In the genomic region with DNA sequence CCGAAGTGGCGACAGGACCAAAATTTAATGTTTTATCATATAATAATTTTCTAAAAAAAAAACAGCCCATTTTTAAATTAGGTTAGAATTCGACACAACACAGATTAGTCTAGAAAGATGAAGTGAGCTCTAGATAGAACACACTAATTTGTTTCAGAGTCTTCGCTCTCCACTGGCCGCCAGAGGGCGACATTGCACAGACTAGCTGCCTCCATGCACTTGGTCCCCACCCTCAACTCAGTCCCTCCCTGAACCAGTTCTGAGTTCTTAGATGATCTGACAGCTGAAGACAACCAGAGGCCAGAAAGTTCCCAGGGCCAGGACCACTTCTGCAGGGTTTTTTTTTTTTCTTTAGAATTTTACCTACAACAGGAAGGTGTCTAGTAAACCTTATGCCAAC, we compare ENCODE assay signal across 7 mouse cellular contexts.
DNase-seq lines count a peak whose midpoint lies in the region; ATAC-seq and TF ChIP-seq lines count a peak whose summit lies in the region.
"Not testable (repeated sequence)": the region's sequence is repeated elsewhere in the genome, so short reads cannot be mapped to it uniquely, and the experiment has no call there.

No protein-coding gene starts in this region.

- TF ChIP-seq POLR2A in thymus, adult 2 months (IDR thresholded peaks at IDR 0.05; ENCODE audit: control insufficient read depth, extremely low read depth, insufficient read depth, low read length, poor library complexity), result not testable (repeated sequence)

- intact Hi-C loops in left cerebral cortex, adult 2 months (cut with DNase I), result not testable (repeated sequence)

- not testable (repeated sequence) for H3K27me3 ChIP-seq in intestine, postnatal 0 days (replicated peaks; ENCODE audit: control insufficient read depth, insufficient read depth, low read length); thymus, adult 2 months (ENCODE audit: control insufficient read depth, insufficient read depth, low read length)

- not testable (repeated sequence) for H3K27ac ChIP-seq in intestine, postnatal 0 days (ENCODE audit: low read depth, low read length); left cerebral cortex, adult 2 months; thymus, adult 2 months (ENCODE audit: control insufficient read depth, insufficient read depth, low read length)

- TF ChIP-seq CTCF in intestine, postnatal 0 days (IDR thresholded peaks at IDR 0.05; ENCODE audit: low read depth), result peak; percentile 38
- peak; percentile 18 for TF ChIP-seq CTCF in left cerebral cortex, adult 2 months (IDR thresholded peaks at IDR 0.05)
- TF ChIP-seq CTCF in thymus, adult 2 months (IDR thresholded peaks at IDR 0.05; ENCODE audit: borderline replicate concordance, control insufficient read depth, extremely low read depth, insufficient read depth, low read length, poor library complexity), result not testable (repeated sequence)

- 34% methylated on average over 6 of the region's 6 CpGs for WGBS in intestine, postnatal 0 days
- 30% methylated on average over 6 of the region's 6 CpGs for WGBS in thymus, adult 2 months

- H3K4me3 ChIP-seq in intestine, postnatal 0 days (ENCODE audit: low read depth, low read length); left cerebral cortex, adult 2 months; thymus, adult 2 months (ENCODE audit: control insufficient read depth, insufficient read depth, low read length): not testable (repeated sequence)

- H3K36me3 ChIP-seq in intestine, postnatal 0 days (ENCODE audit: control insufficient read depth, insufficient read depth); thymus, adult 2 months (ENCODE audit: control insufficient read depth, insufficient read depth, low read length): not testable (repeated sequence)

- peak; percentile 74 for ATAC-seq in frontal cortex, adult (ENCODE audit: low TSS enrichment)
- ATAC-seq in intestine, postnatal 0 days, result not testable (repeated sequence)
- peak; percentile 69 for ATAC-seq in megakaryocyte, adult 5-6 weeks (ENCODE audit: poor library complexity, severe bottlenecking)

- H3K4me2 ChIP-seq in intestine, postnatal 0 days (replicated peaks; ENCODE audit: low read depth), result not testable (repeated sequence)

- not testable (repeated sequence) for H3K4me1 ChIP-seq in intestine, postnatal 0 days (replicated peaks; ENCODE audit: control insufficient read depth, insufficient read depth, low read length); thymus, adult 2 months (replicated peaks; ENCODE audit: control insufficient read depth, insufficient read depth, low read length)

- peak; percentile 11 for DNase-seq in adrenal gland, postnatal 14 days
- not testable (repeated sequence) for DNase-seq in left cerebral cortex, adult 2 months (ENCODE audit: extremely low spot score in 1 of 2, low spot score in 2 of 2)
- peak; percentile 27 for DNase-seq in naive thymus-derived CD4-positive, alpha-beta T cell, adult 2 months (ENCODE audit: low read depth)
- DNase-seq in thymus, adult 2 months, result peak; percentile 16

- not testable (repeated sequence) for H3K9me3 ChIP-seq in intestine, postnatal 0 days (ENCODE audit: control insufficient read depth)

- not testable (repeated sequence) for H3K9ac ChIP-seq in intestine, postnatal 0 days (ENCODE audit: low read depth, low read length)
